Mouse (Mus musculus) right cerebral cortex, postnatal 36 days (tissue): Measurements from ENCODE around the gene Golga4.

Experiments used
- DNase-seq, 2 experiments: peaks; one replicate each; pipeline ENCODE4 v3.0.0; 2022; ENCODE audit warnings: low spot score in 2 of 2, mixed read lengths in 1 of 2

Gene Golga4

DNA sequence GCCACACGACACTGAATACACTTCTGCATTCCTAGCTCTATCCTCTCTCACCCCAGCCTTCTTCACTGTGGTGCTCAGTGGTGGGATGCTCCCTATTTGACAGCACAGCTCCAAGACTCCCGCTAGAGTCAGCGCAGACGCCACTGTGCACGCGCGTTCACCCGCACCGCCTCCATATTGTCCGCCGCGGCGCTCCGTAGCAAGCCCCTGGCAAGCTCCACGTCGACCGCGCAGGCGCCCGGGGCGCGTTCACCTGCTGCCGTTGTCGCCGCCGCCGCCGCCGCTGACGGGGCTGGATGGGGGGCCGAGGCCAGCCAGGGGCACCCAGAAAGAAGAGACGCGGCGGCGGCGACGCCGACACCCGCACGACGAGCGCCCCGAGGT lies at the start of gene Golga4:
Gene Golga4 (plus strand): TSS at position 248 of the 384 bp plus-strand sequence.
- DNase-seq: peak; percentile 89

DNA sequence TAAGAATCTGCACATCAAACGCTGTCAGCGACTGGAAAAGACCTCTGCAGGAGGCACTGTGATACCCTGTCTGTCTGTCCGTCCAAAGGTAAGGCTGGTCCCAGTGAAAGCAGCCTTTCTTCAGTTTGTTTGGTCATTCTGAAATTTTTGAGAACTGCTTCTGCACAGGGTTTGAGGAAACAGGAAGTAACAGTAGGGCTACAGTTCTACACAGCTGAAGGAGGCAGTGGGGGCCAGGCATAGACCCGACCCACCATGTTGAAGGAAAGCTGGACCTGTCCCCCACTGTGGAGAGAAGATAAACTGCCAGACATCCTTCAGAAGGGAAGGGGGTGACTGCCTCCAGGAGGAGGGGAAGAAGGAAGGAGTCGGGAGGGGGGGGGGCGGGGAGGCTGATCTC lies 49.7 kb upstream of the Golga4 start:
- DNase-seq: no peak

DNA sequence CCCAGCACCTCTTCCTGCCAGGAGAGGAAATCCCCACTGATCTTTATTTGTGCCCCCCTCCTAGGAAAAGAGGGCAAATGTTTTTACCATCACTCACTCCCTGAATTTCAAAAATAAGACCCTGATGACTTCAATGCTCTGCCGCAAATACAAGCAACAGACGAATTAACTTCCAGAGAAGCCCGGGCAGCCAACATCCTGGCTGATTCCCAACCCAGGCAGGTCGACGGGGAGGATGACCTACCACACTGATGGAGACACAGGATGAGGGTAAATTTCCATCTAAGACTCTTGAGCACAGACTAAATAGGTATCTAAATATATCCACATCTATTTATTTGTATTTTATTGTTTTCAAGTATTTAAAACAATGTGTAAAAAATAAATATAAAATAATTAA lies 48.0 kb upstream of the Golga4 start:
- no peak for DNase-seq

DNA sequence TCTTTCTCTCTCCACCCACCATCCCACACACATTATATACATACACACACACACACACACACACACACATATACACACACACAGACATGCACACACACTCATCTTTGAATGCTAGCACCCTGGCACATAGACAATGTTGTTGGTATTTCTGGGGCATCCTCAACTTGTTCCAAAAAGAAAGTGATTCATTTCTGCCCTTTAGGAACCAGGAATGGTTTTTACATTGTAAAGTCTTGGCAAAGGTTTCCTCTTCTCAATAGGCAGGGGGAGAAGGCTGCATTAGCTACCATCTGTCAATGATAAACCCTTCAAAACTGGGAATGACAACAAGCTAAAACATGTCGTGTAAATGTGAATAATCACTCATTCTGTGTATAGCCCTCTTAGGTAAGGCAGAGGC lies 42.0 kb upstream of the Golga4 start:
- no peak for DNase-seq

DNA sequence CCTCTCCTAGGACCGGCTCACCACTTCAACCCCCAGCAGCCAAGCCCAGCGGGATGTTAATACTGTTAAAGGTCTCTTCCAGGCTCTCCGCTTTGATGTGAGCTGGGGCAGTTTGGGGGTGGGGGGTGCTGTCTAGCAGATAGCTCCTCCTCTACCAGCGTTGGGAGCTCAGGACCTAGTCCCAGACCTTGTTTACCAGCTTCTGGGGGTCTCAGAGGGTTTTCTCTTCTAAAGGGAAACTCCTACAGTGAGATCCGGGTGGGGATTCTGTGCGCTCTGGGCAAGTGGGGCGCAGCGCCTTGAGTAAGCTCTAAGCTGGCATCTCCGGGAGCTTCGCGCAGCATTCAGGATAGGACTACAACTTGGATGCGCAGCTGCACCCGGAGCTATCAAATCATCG lies 37.8 kb upstream of the Golga4 start:
- no peak for DNase-seq

DNA sequence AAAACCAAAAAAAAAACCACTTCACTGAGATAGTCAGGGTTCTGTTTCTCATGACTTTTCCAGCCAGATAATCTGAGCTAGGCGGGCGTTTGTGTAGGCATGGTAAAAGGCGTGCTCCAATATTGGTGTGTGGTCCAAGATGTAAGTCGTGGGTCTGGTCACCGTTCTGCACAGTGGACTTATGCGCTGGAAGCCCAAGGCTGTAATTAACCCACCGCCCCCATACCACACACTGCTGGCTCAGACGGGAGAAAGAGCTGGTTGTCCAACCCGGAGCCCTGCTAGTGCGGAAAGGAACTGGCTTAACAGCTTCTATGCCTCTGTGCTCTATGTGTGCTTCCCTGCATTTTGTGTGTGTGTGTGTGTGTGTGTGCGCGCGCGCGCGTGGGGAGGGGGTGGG lies 36.8 kb upstream of the Golga4 start:
- no peak for DNase-seq

DNA sequence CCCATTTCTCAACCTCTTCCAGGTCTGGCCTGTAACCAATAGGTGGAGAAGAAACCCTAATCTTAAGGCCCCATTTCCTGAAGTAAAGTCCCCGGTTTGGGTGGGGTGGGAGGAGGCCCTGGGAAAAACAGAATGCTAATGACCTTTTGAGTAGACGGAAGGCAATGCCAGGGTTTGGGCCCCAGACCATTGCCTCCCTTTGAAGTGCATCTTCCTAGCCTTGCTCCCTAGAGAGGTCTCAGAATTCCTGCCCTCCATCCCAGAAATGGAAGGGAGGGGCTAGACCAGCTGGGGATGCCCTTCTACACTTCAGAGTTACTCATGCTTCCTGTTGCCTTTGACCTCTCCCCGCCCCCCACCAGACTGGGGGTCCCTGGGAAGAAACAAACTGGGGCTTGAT lies 34.8 kb upstream of the Golga4 start:
- DNase-seq: no peak

DNA sequence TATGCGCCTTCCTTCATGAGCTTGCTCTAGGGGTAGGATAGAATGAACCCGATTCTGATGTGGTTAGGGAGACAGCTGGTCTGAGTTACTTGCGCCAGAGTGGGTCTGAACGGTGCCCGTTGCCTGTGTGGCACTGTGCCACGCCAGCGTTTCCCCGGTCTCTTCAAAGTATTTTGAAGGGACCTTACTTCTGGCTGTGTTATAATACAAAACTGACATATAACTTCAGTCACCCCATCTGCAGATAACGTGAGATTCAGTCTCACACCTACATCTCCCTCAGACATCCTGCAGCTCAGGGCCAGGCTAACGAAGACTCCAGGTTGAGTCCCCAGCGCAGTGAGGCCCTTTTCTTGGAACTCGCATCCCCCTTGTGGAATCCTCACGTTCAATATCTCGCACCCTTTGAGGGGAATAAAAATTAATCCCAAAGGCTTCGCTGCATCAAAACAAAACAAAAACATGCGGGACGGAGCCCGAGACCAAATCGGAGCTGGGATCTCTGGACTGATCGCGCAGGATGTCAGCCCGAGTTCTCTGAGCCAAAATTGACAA lies 29.8 kb upstream of the Golga4 start:
- no peak for DNase-seq

DNA sequence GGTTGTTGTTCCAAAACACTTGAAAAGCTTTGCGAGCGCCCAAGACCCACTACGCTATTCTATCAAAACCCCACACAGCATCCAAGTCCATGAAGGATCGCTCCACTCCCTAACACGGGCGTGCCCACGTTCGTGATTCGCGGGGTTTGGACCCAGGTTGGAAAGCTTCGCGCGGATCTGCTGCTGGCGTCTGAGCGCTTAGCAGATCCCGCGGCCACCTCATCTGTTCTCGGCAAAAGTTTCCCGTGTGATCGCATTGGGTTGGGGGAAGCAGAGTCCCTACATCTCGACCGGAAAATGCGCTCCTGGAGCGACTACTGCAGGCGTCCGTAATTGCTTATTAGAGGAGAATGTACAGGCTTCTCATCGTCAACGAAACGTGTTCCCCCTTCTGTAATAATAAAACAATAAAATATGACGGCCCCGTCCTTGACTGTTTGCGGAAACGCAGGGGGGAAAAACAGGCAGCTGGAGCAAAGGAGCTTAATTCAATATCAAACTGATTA lies 29.2 kb upstream of the Golga4 start:
- no peak for DNase-seq

DNA sequence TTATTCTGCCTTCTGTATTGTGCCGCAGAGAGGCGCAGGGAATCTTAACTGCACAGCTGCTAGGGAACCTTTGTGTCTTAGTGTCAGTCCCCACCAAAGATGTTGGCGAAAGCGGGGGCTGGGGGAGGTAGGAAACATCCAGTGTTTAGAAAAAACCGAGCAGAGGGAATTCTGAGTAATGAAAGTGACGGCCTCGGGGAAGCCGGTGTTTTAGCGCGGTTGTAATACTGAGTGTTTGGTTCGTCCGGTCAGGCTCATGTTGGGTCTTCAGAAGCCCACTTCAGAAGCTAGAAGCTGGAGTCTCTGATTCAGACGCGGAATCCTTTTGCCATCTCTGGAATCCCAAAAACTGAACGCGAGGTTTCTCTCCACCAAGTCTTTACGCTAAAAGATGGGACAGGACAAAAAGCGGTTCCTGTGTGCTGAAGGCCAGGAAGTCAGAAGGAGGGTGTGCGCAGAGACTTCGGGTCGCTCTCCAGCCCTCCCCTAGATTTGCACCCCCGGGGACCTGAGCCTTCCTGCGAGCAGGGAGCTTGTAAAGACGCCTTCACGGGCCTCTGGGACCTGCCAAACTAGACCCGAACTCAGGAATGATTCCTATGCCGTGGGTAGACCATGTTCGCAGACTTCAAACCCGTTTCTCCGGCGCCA lies 28.7 kb upstream of the Golga4 start:
- DNase-seq: no peak

DNA sequence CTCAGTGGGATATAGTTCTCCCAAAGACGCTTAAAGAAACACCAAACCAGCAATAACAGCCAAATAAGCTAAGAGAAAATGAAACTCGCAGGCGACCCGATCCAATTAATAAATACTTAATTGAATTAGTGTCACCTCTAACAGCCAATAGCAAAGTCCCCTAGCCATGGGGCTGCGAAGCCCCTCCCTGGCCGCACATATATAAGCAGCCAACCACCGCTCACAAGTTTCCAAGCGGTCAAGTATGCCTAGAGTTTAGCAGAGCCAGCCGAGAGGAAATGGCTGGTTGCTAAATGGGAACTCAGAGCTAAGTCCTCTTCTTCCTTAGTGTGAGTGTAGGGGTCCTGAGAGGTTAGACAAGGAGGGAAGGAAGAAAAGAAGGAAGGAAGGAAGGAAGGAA lies 28.1 kb upstream of the Golga4 start, which contains the start of gene Eomes:
Gene Eomes (plus strand): TSS at position 252 of the 400 bp plus-strand sequence.
- no peak for DNase-seq

DNA sequence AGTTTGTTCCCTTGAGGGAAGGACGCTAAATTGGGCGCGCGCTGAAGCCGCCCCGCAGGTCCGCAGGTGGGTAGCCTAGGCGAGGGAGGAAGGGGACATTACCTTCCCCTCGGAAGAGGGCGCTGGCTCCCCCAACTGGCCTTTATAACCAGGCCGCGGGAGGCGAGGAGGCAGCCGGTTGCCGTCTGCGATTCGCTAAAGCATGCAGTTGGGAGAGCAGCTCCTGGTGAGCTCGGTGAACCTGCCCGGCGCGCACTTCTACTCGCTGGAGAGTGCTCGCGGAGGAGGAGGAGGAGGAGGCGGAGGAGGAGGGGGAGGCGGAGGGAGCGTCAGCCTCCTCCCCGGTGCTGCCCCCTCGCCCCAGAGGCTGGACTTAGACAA lies 27.6 kb upstream of the Golga4 start:
- no peak for DNase-seq

DNA sequence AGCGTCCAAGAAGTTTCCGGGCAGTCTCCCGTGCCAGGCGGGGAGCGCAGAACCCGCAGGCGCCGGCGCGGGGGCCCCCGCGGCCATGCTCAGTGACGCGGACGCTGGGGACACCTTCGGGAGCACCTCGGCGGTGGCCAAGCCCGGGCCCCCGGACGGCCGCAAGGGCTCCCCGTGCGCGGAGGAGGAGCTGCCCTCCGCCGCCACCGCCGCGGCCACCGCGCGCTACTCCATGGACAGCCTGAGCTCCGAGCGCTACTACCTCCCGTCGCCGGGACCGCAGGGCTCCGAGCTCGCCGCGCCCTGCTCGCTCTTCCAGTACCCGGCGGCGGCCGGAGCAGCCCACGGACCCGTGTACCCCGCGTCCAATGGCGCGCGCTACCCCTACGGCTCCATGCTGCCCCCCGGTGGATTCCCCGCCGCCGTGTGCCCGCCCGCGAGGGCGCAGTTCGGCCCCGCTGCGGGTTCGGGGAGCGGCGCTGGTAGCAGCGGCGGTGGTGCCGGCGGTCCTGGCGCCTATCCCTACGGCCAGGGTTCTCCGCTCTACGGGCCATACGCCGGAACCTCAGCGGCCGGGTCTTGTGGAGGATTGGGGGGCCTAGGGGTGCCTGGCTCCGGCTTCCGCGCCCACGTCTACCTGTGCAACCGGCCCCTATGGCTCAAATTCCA lies 27.1 kb upstream of the Golga4 start:
- DNase-seq: no peak

DNA sequence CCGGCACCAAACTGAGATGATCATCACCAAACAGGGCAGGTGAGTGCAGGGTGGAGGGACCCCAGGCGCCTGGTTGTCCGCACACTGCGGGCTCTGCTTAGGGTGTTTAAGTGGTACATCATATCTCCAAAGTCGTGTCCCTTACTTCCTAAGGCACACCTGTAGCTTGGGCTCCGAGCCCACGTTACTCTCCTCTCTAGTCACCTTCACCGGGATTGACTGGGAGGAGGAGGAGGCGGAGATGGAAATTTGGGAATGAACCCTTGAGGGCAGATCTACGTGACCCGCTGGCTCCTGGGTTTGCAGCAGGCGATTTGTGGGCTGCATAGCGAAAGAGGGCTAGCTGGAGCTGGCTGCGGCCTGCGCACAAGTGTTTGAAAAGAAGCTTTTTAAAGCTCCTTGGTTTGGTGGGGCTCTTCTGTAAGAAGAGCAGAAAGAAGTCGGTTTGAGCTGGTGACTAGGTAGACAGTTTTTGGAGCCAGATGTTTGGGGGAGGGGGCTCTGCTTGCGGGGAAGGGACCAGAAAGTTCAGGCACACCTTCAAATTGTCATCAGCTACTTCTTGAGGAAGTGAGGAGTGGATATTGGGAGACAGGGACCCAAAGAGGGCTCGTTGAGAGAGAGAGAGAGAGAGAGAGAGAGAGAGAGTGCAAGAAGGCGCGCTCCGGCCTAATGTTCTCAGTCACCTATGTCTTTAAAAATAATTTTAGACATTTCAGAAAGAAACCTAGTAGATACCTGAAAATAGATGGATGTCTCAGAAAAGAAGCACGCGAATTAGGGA lies 26.4 kb upstream of the Golga4 start:
- DNase-seq: no peak

DNA sequence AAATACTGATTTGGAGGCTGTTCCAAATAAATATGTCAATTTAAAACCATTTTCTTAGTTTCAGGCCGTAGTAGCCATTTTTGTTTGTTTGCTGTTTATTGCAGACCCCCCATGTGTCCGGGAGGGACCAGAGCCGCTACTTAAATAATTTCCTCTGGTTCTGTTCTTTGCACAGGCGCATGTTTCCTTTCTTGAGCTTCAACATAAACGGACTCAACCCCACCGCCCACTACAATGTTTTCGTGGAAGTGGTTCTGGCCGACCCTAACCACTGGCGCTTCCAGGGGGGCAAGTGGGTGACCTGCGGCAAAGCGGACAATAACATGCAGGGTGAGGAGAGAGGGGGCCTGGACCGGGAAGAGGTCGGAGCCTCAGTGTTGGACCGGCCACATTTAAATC lies 25.8 kb upstream of the Golga4 start:
- DNase-seq: no peak

DNA sequence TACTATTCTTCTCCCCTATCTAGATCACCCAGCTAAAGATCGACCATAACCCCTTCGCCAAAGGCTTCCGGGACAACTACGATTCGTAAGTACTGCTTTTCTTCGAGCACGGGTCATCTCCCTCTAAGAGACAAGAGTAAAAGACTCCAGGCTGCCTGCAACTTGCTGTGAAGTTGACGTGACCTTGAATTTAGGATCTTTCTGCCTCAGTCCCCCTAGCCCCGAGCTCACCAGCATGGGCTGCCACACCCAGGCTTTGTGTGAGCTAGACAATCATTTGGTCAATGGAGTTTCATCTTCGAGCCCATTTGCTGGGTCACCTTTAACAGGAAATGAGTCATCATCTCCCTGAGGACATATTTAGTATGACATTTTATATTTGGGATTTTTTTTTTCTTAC lies 23.9 kb upstream of the Golga4 start:
- DNase-seq: no peak

DNA sequence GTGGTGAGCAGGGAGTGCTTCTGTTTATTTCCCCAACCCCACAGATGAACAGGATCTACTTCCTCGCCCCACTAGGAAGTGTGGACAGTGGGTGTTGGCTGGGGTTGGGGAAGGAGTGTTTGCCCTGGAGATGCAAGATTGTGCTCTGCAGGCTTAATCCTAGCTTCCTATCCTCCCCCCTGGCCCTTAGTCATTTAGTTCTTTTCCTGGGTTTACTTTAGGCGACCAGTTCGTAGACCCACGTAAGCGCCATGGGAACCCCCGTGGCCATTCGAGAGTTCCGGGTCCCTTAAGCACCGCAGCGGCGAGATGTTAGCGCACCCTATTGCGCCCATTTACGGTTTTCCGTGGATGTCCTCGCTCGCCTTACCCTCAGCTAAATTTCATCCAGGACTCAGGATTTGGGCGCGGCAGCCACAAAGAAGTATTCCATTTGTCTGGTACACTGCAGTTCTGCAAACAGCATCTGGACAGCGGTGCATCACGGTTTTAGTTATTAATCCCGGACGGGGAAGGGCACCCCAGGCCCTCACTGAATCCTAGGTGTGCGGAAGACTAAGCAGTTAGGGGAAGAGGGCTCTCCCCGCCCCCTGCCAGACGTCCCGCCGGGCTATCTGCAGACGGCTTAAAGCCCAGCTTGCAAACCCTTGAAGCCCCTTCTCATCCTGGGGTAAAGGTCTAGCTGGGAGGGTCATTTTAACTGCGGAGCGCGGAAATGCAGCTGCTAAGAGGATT lies 19.5 kb upstream of the Golga4 start:
- DNase-seq: no peak

DNA sequence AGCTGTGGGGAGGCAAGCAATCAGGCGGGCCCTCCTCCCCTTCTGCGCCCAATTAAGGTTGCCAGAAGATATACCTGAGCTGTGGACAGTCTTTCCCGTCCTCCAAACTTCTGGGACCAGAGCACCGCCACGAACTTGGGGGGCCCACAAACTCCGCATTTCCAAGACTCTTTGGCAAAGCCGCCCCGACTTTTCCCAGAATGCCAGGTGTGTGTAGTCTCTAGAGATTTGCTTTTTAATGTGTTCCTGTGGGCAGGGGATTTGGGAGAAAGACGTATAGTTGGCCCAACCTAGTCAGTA lies 19.0 kb upstream of the Golga4 start:
- no peak for DNase-seq

DNA sequence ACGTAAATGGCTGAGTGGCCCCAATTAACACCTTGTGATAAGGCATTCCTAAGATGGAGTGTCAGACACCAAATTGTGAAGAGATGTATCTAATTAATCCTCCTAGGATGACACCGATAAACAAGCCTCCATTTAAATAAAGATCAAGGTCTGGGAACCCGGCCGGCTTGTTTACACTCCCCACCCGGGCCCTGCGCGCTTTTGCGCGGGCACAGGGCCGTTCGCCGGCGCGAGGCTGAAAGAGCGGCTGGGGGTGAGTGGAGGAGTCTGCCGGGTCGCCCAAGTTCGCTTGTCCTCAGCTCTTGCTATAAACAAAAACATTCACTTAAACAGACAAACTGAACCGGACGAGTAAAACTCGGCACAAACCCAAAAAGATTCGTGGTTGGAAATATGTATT lies 18.4 kb upstream of the Golga4 start:
- DNase-seq: no peak

DNA sequence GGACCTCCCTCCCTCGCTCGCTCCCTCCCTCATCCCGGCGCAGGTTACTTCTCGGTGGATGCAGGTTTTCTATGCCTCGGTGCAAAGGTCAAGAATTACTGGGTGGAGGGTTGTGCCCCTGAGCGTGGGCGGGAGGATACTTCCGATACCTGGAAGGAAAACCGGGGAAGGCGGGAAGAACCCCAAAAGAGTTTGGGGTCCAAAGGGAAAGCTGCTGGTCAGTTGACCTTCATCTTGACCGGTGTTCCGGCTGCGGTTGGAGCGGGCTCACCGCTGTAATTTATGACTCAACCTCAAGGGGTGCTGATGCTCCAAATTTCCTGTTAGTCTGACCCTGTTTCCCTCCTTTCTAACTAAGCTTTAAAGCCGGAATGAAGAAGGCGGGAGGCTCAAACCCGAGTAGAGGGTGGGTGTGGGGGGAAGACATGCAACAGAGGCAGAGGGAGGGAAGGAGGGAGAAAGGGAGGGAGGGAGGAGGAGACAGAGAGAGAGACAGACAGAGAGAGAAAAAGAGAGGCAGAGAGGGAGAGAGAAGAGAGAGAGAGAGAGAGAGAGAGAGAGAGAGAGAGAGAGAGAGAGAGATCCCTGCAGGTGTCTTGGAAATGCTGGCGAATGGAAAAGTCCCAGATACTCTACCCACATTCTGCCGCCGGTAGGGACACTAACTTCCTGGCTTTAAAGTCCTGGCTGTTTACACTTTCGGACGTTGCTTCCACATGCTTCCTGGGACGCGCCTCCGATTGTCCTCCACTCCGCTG lies 17.8 kb upstream of the Golga4 start:
- no peak for DNase-seq

DNA sequence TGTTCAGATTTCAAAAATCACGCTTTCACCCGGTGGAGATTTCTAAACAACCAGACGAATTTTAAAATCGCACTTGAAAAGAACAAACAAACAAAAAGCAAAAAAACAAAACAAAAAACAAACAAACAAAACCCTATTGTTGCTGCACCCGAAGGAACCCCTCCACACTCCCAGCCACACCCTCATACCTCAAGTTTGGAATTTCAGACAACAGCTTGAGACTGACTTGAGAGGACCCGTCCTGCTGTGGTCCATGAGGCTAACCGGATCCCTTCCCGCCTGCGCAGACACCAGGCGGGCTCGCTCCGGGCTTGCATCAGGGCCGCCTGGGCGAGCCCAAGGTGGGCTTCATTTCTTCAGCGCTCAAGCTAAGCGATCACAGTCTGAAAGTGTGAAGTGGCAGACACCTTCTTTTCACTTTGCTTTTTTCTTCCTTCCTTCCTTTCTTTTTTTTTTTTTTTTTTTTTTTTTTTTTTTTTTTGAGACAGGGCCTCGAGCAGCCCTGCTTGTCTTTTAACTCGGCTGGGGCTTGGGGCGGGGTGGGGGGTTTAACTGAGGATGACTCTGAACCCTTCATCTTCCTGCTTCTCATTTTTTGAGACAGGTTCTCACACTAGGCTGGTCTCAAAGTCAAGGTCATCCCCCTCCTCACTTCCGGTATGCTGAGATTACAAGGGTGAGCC lies 17.0 kb upstream of the Golga4 start:
- no peak for DNase-seq
